In the genomic region with DNA sequence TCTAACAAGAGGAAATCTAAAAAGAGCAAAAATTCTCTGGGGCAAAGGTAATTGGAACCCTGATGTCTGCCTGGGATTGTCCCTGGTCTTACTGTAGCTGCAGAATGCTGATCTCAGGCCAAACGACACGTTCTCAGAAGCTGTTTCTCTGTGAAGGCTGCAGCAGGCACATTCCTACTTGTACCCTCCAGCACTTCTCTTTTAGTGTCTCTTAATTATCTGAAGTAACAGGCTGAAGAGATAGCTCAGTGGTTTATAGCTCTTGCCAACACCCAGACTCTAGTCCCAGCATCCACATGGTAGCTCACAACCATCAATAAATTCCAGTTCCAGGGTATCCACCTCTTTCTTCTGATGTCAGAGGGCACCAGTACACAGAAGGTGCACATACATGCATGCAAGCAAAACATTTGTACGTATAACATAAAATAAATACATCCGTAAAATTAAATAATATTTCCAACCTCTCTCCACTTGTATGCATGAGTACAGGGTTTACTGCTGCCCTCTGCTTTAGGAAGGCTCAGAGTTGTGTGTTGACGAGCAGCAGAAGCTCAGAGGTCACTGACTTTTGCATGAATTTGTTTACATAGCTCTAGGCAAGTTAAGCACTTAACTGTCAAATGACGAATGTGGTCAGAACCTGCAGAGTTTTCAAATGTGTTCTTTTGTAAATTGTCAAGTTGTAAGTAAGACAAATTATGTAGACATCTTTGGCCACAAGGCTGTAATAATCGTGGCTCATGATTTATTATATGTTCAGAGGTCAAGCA, we compare ENCODE assay signal across 17 mouse cellular contexts. TPM values are rescaled to one million over a fixed set of nuclear protein-coding genes. Genes with fewer than 3 reads are reported as not detected.
A peak's percentile ranks its signal among the peaks of the same experiment; 100 is the strongest.
DNase-seq lines count a peak whose midpoint lies in the region; ATAC-seq and TF ChIP-seq lines count a peak whose summit lies in the region.
"Had no signal": no experiment of that assay in that cellular context is flagged by ENCODE, and none has a peak within 500 bp of the region (broad histone marks: within the 10 kb centered on the region; RNA-seq: fewer than 3 reads in every experiment).

No protein-coding gene starts in this region.

- no peak overlapping the region for H3K4me3 ChIP-seq in heart, embryonic 16.5 days (ENCODE audit: low read length)
- H3K4me3 ChIP-seq in liver, embryonic 14.5 days (ENCODE audit: insufficient read depth in 1 of 2, low read depth in 2 of 2, low read length in 2 of 2), result no peak overlapping the region
- H3K4me3 ChIP-seq in intestine, postnatal 0 days (ENCODE audit: low read depth, low read length), result no peak overlapping the region
- H3K4me3 ChIP-seq: forebrain, embryonic 12.5 days; heart, embryonic 12.5 days; midbrain, embryonic 15.5 days had no signal

- H3K27me3 ChIP-seq in heart, embryonic 16.5 days (ENCODE audit: control insufficient read depth, insufficient read depth, low read length), result no peaks in the 10 kb centered on the region
- H3K27me3 ChIP-seq in liver, embryonic 14.5 days (ENCODE audit: control insufficient read depth, insufficient read depth, low read length), result no peaks in the 10 kb centered on the region
- H3K27me3 ChIP-seq in intestine, postnatal 0 days (replicated peaks; ENCODE audit: control insufficient read depth, insufficient read depth, low read length), result no peaks in the 10 kb centered on the region
- H3K27me3 ChIP-seq: forebrain, embryonic 12.5 days; heart, embryonic 12.5 days; midbrain, embryonic 15.5 days had no signal

- DNase-seq in heart, postnatal 14 days, result no peak
- DNase-seq in lung, postnatal 10 days, result peak; percentile 37
- no peak for DNase-seq in lung, postnatal 36 days
- no peak for DNase-seq in liver, embryonic 14.5 days (ENCODE audit: low read depth in 3 of 3, low spot score in 3 of 3)
- DNase-seq in ovary, adult 18-20 months (ENCODE audit: low spot score), result no peak
- DNase-seq: cerebellum, adult 9-11 months; gastrocnemius, postnatal 25 days; thymus, postnatal 36 days had no signal

- H3K9me3 ChIP-seq in heart, embryonic 16.5 days (replicated peaks; ENCODE audit: control insufficient read depth, low read length), result no peaks in the 10 kb centered on the region
- no peaks in the 10 kb centered on the region for H3K9me3 ChIP-seq in liver, embryonic 14.5 days (ENCODE audit: control insufficient read depth, low read length)
- no peaks in the 10 kb centered on the region for H3K9me3 ChIP-seq in intestine, postnatal 0 days (ENCODE audit: control insufficient read depth)
- H3K9me3 ChIP-seq: forebrain, embryonic 12.5 days; heart, embryonic 12.5 days; midbrain, embryonic 15.5 days had no signal

- no peak overlapping the region for H3K9ac ChIP-seq in heart, embryonic 16.5 days (ENCODE audit: low read length)
- no peak overlapping the region for H3K9ac ChIP-seq in liver, embryonic 14.5 days (replicated peaks)
- no peak overlapping the region for H3K9ac ChIP-seq in intestine, postnatal 0 days (ENCODE audit: low read depth, low read length)
- H3K9ac ChIP-seq: forebrain, embryonic 12.5 days; heart, embryonic 12.5 days; midbrain, embryonic 15.5 days had no signal

- H3K27ac ChIP-seq in heart, embryonic 16.5 days (ENCODE audit: low read length), result 0 out of 2 replicates have a peak overlapping the region, but pooled peaks have one; percentile 7
- H3K27ac ChIP-seq in liver, embryonic 14.5 days, result no peak overlapping the region
- H3K27ac ChIP-seq in intestine, postnatal 0 days (ENCODE audit: low read depth, low read length), result no peak overlapping the region
- H3K27ac ChIP-seq: forebrain, embryonic 12.5 days; macrophage; midbrain, embryonic 15.5 days had no signal

- no peak for TF ChIP-seq CTCF in liver, embryonic 14.5 days (IDR thresholded peaks at IDR 0.05; ENCODE audit: low read depth)
- no peak for TF ChIP-seq CTCF in intestine, postnatal 0 days (IDR thresholded peaks at IDR 0.05; ENCODE audit: low read depth)

- H3K4me2 ChIP-seq in heart, embryonic 16.5 days (ENCODE audit: low read depth, low read length), result no peak overlapping the region
- H3K4me2 ChIP-seq in liver, embryonic 14.5 days (ENCODE audit: low read depth), result no peak overlapping the region; the same call in 1 of the 2 replicates
- H3K4me2 ChIP-seq in intestine, postnatal 0 days (replicated peaks; ENCODE audit: low read depth), result no peak overlapping the region
- H3K4me2 ChIP-seq: forebrain, embryonic 12.5 days; heart, embryonic 12.5 days; midbrain, embryonic 15.5 days had no signal

- WGBS in heart, embryonic 16.5 days, result 48% methylated on average over 7 of the region's 7 CpGs
- 32% methylated on average over 7 of the region's 7 CpGs for WGBS in liver, embryonic 14.5 days (ENCODE audit: insufficient replicate concordance)
- WGBS in intestine, postnatal 0 days, result 25% methylated on average over 7 of the region's 7 CpGs

- no peak for TF ChIP-seq EP300 in liver, embryonic 14.5 days (IDR thresholded peaks at IDR 0.05; ENCODE audit: low read depth)

- H3K4me1 ChIP-seq in heart, embryonic 16.5 days (ENCODE audit: control insufficient read depth, insufficient read depth, low read length), result peaks cover 22% of the 10 kb centered on the region
- H3K4me1 ChIP-seq in liver, embryonic 14.5 days (replicated peaks; ENCODE audit: control insufficient read depth in 2 of 2, insufficient read depth in 2 of 2, low read length in 1 of 2), result peaks cover 6 to 31% of the 10 kb centered on the region in 2 experiments
- no peaks in the 10 kb centered on the region for H3K4me1 ChIP-seq in intestine, postnatal 0 days (replicated peaks; ENCODE audit: control insufficient read depth, insufficient read depth, low read length)
- H3K4me1 ChIP-seq: midbrain, embryonic 15.5 days had no signal

- no peaks in the 10 kb centered on the region for H3K36me3 ChIP-seq in heart, embryonic 16.5 days (ENCODE audit: control insufficient read depth, insufficient read depth)
- H3K36me3 ChIP-seq in liver, embryonic 14.5 days (replicated peaks; ENCODE audit: control insufficient read depth, insufficient read depth, low read depth), result no peaks in the 10 kb centered on the region
- no peaks in the 10 kb centered on the region for H3K36me3 ChIP-seq in intestine, postnatal 0 days (ENCODE audit: control insufficient read depth, insufficient read depth)
- H3K36me3 ChIP-seq: forebrain, embryonic 12.5 days; heart, embryonic 12.5 days; midbrain, embryonic 15.5 days had no signal

- intact Hi-C loops in heart, postnatal 14 days (cut with DNase I), result no loop called here

- 0 out of 2 replicates have a peak, but pooled peaks have one; percentile 26 for ATAC-seq in heart, embryonic 16.5 days (replicated peaks; ENCODE audit: extremely low read depth, insufficient read depth, low FRiP score)
- ATAC-seq in liver, embryonic 14.5 days (ENCODE audit: insufficient read depth), result peak; percentile 30; the same call in 1 of the 2 replicates
- no peak for ATAC-seq in intestine, postnatal 0 days
- ATAC-seq: midbrain, embryonic 15.5 days had no signal

RNA-seq across cellular contexts. Expression of a gene that starts 24.3 kb away (rescaled TPM):
- 1.5 and 3.5 TPM in 2 replicates for polyA plus RNA-seq in heart, embryonic 16.5 days (2015; fragmentation: Nextera tagmentation; extraction: Ambion mirVana)
- total RNA-seq in heart, postnatal 14 days (2021), result under 1 TPM; 0.29 to 0.56 TPM
- polyA plus RNA-seq in liver, embryonic 14.5 days (2012; rRNA removed), result 0.25 and 0.32 TPM in 2 replicates
- polyA plus RNA-seq in liver, embryonic 14.5 days (2014; fragmentation: Nextera tagmentation; extraction: Ambion mirVana), result 0.67 and 1.0 TPM in 2 replicates
- 0.51 and 0.57 TPM in 2 replicates for polyA plus RNA-seq in intestine, postnatal 0 days (2015; fragmentation: Nextera tagmentation; extraction: Ambion mirVana)
- total RNA-seq: gastrocnemius, postnatal 25 days; layer of hippocampus, adult 18-20 months had no signal
- polyA plus RNA-seq: frontal cortex, adult 2 months; testis, adult 2 months had no signal

RNA-seq across cellular contexts. Expression of a gene that starts 27.4 kb away (rescaled TPM):
- polyA plus RNA-seq in heart, embryonic 16.5 days (2015; fragmentation: Nextera tagmentation; extraction: Ambion mirVana), result 2.8 and 4.0 TPM in 2 replicates
- total RNA-seq in heart, postnatal 14 days (2021), result 1 to 10 TPM; 6.1 to 7.2 TPM
- polyA plus RNA-seq in liver, embryonic 14.5 days (2012; rRNA removed), result 2.5 TPM in 2 replicates
- 3.6 and 4.1 TPM in 2 replicates for polyA plus RNA-seq in liver, embryonic 14.5 days (2014; fragmentation: Nextera tagmentation; extraction: Ambion mirVana)
- 20.3 and 21.5 TPM in 2 replicates for polyA plus RNA-seq in intestine, postnatal 0 days (2015; fragmentation: Nextera tagmentation; extraction: Ambion mirVana)
